Mouse (Mus musculus) spleen, adult 2 months (tissue): ENCODE results near the gene Gucy1a1. TPM values are rescaled to one million over a fixed set of nuclear protein-coding genes. Genes with fewer than 3 reads are reported as not detected.

Experiments
- DNase-seq, 2 experiments: peaks; one replicate each; pipeline versions ENCODE4 v3.0.0 to v3.0.0-alpha.2; 2012 to 2021; ENCODE audit warnings: low spot score in 2 of 2, low read depth in 1 of 2
- H3K27ac ChIP-seq: fragments of 200-500 bp; 2 replicates; pipeline ENCODE4 v1.5.1; 2012; ENCODE audit warnings: low read length, inconsistent platforms; ENCODE audit not compliant: insufficient read depth
- H3K27me3 ChIP-seq: fragments of 200-500 bp; 2 replicates; pipeline ENCODE4 v1.6.1; 2012; ENCODE audit warnings: mild to moderate bottlenecking, moderate library complexity, low read length, inconsistent platforms; ENCODE audit not compliant: control insufficient read depth, insufficient read depth
- H3K36me3 ChIP-seq: fragments of 200-500 bp; 2 replicates; pipeline ENCODE4 v1.6.1; 2012; ENCODE audit warnings: mild to moderate bottlenecking, low read length, inconsistent platforms; ENCODE audit not compliant: control insufficient read depth, insufficient read depth
- H3K4me1 ChIP-seq: fragments of 200-500 bp; 2 replicates; pipeline ENCODE4 v1.6.1; 2011; ENCODE audit warnings: inconsistent platforms; ENCODE audit not compliant: control insufficient read depth, insufficient read depth, insufficient read length
- H3K4me3 ChIP-seq: fragments of 200-500 bp; 2 replicates; pipeline ENCODE4 v1.5.1; 2011; ENCODE audit warnings: mild to moderate bottlenecking, inconsistent platforms; ENCODE audit not compliant: insufficient read depth, insufficient read length; ENCODE audit errors: extremely low read depth
- CTCF ChIP-seq: fragments of 200-500 bp; IDR thresholded peaks from 2 replicates; pipeline ENCODE4 v1.5.1; 2011; ENCODE audit warnings: mild to moderate bottlenecking, inconsistent platforms; ENCODE audit not compliant: insufficient read depth, insufficient read length, insufficient replicate concordance; ENCODE audit errors: extremely low read depth
- POLR2A ChIP-seq: fragments of 200-500 bp; IDR thresholded peaks from 2 replicates; pipeline ENCODE4 v1.6.1; 2011; ENCODE audit warnings: low read depth, low read length, inconsistent platforms
- WGBS: fragments of 180-500 bp; shearing (Covaris S2); methylation state at CpG from one replicate; pipeline ENCODE4 v1.1.7; 2018; 5-methylcytosine and 5-hydroxymethylcytosine counted together
- polyA plus RNA-seq: library from polyadenylated mRNA; depleted of rRNA; stranded (reverse); fragments of >200 nt; gene quantifications from 2 replicates; pipeline ENCODE4 v1.2.3, GENCODE M21; 2012

Gene Gucy1a1
- polyA plus RNA-seq, 1 experiment = 9.2 TPM

- no peak for DNase-seq
- H3K27me3 ChIP-seq = no peaks in the 10 kb centered on the region
- H3K4me3 ChIP-seq = no peak overlapping the region
- TF ChIP-seq CTCF = no peak
- no peak for TF ChIP-seq POLR2A
- H3K4me1 ChIP-seq = no peaks in the 10 kb centered on the region
- WGBS = 66% methylated on average over 5 of the region's 5 CpGs
- H3K36me3 ChIP-seq = no peaks in the 10 kb centered on the region
- no peak overlapping the region for H3K27ac ChIP-seq
These were observed 88.4 kb downstream of the Gucy1a1 start for GRCm38 (mm10) chr3:82057201-82057600.

GRCm38 (mm10) chr3:82054283-82054974, 91.2 kb downstream of the Gucy1a1 start:
- WGBS = 78% methylated on average over 5 of the region's 5 CpGs
- H3K4me1 ChIP-seq = no peaks in the 10 kb centered on the region
- no peak for DNase-seq
- TF ChIP-seq POLR2A (no peak), CTCF (no peak)
- no peak overlapping the region for H3K4me3 ChIP-seq
- H3K27me3 ChIP-seq = no peaks in the 10 kb centered on the region
- H3K27ac ChIP-seq = no peak overlapping the region
- H3K36me3 ChIP-seq = no peaks in the 10 kb centered on the region

GRCm38 (mm10) chr3:82052029-82052428, 93.6 kb downstream of the Gucy1a1 start:
- DNase-seq = no peak
- H3K27me3 ChIP-seq = no peaks in the 10 kb centered on the region
- 80% methylated on average over 2 of the region's 2 CpGs for WGBS
- no peak for TF ChIP-seq POLR2A
- no peak for TF ChIP-seq CTCF
- no peak overlapping the region for H3K27ac ChIP-seq
- H3K4me1 ChIP-seq = no peaks in the 10 kb centered on the region
- no peaks in the 10 kb centered on the region for H3K36me3 ChIP-seq
- no peak overlapping the region for H3K4me3 ChIP-seq

GRCm38 (mm10) chr3:82051468-82051867, 94.1 kb downstream of the Gucy1a1 start:
- no peak for DNase-seq
- H3K4me1 ChIP-seq = no peaks in the 10 kb centered on the region
- no peaks in the 10 kb centered on the region for H3K36me3 ChIP-seq
- no peaks in the 10 kb centered on the region for H3K27me3 ChIP-seq
- H3K4me3 ChIP-seq = no peak overlapping the region
- TF ChIP-seq POLR2A = no peak
- TF ChIP-seq CTCF = no peak
- no peak overlapping the region for H3K27ac ChIP-seq

- 80% methylated on average over 7 of the region's 7 CpGs for WGBS
- Histone ChIP-seq H3K4me1 (no peaks in the 10 kb centered on the region), H3K4me3 (no peak overlapping the region)
These were observed 96.9 kb downstream of the Gucy1a1 start for GRCm38 (mm10) chr3:82048681-82049080.

GRCm38 (mm10) chr3:82048078-82048477, 97.5 kb downstream of the Gucy1a1 start:
- Histone ChIP-seq H3K36me3 (no peaks in the 10 kb centered on the region), H3K27me3 (no peaks in the 10 kb centered on the region), H3K27ac (no peak overlapping the region)

More at GRCm38 (mm10) chr3:82048681-82049080, 96.9 kb downstream of the Gucy1a1 start:
- TF ChIP-seq POLR2A (no peak), CTCF (no peak)
- H3K27me3 ChIP-seq = no peaks in the 10 kb centered on the region
- H3K36me3 ChIP-seq = no peaks in the 10 kb centered on the region
- no peak overlapping the region for H3K27ac ChIP-seq
- DNase-seq = no peak

GRCm38 (mm10) chr3:82047100-82047753, 98.4 kb downstream of the Gucy1a1 start:
- DNase-seq = no peak

More at GRCm38 (mm10) chr3:82048078-82048477, 97.5 kb downstream of the Gucy1a1 start:
- WGBS = 94% methylated on average over 4 of the region's 4 CpGs
- no peak overlapping the region for H3K4me3 ChIP-seq
- no peak for DNase-seq
- H3K4me1 ChIP-seq = no peaks in the 10 kb centered on the region
- TF ChIP-seq POLR2A = no peak
- TF ChIP-seq CTCF = no peak

More at GRCm38 (mm10) chr3:82047100-82047753, 98.4 kb downstream of the Gucy1a1 start:
- H3K27ac ChIP-seq = no peak overlapping the region
- H3K27me3 ChIP-seq = no peaks in the 10 kb centered on the region
- H3K4me1 ChIP-seq = no peaks in the 10 kb centered on the region
- 38% methylated on average over 8 of the region's 8 CpGs for WGBS
- TF ChIP-seq POLR2A = no peak
- TF ChIP-seq CTCF = peak; percentile 16; the same call in 1 of the 2 replicates
- no peaks in the 10 kb centered on the region for H3K36me3 ChIP-seq
- H3K4me3 ChIP-seq = no peak overlapping the region
